Mouse (Mus musculus) thymus, adult 2 months (tissue): ENCODE data around the gene Bmp6.

Source experiments
- CTCF ChIP-seq: fragments of 200-500 bp; IDR thresholded peaks from 2 replicates; pipeline ENCODE4 v1.5.1; 2012; ENCODE audit warnings: mild to moderate bottlenecking, control low read depth, low read length, moderate library complexity, borderline replicate concordance; ENCODE audit not compliant: control insufficient read depth, poor library complexity, insufficient read depth; ENCODE audit errors: extremely low read depth
- POLR2A ChIP-seq: fragments of 200-500 bp; IDR thresholded peaks from 2 replicates; pipeline ENCODE4 v1.6.1; 2012; ENCODE audit warnings: mild to moderate bottlenecking, low read length, control low read depth, moderate library complexity; ENCODE audit not compliant: control insufficient read depth, poor library complexity, insufficient read depth; ENCODE audit errors: extremely low read depth

DNA sequence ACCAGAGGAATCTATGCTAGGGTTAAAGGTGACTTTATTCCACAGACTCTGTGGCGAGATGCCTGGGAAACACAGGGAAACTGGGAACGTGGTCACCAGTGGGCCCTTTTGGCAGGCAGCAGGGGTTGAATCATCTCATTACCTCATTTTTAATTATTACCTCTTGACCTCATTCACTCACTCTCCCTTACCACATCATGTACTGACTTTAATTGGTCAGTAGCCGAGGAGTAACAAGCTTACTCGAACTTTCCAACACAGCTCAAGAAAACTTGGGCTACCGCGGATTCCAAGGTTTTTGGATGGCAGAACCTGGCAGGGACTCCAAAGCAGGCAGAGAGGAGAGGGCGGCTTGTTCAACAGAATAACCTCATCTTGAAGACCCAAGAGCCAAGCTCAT, 74.9 kb downstream of the Bmp6 start:
- no peak for TF ChIP-seq POLR2A
- TF ChIP-seq CTCF: no peak
